19 mouse cellular contexts compared by ENCODE assay signal in genomic region chr10:128275374-128275773, GRCm38 (mm10). TPM values are rescaled to one million over a fixed set of nuclear protein-coding genes. Genes with fewer than 3 reads are reported as not detected.
"Had no signal": no experiment of that assay in that cellular context is flagged by ENCODE, and none has a peak within 500 bp of the region (broad histone marks: within the 10 kb centered on the region; RNA-seq: fewer than 3 reads in every experiment).

No protein-coding gene starts in this region.

RNA-seq across cellular contexts. Expression of gene Apof, which starts 6.9 kb away (rescaled TPM):
- polyA plus RNA-seq: embryonic facial prominence, embryonic 10.5 days; embryonic facial prominence, embryonic 11.5 days; embryonic facial prominence, embryonic 12.5 days; embryonic facial prominence, embryonic 13.5 days; embryonic facial prominence, embryonic 14.5 days; embryonic facial prominence, embryonic 15.5 days; erythroblast, embryonic 14.5 days; forebrain, embryonic 10.5 days; forebrain, embryonic 11.5 days; forebrain, embryonic 12.5 days; forebrain, embryonic 13.5 days; forebrain, embryonic 14.5 days; forebrain, embryonic 15.5 days; forebrain, embryonic 16.5 days; heart, adult 2 months had no signal

RNA-seq across cellular contexts. Expression of gene Apon, which starts 21.5 kb away (rescaled TPM):
- polyA plus RNA-seq: cortical plate, adult 2 months; forebrain, embryonic 14.5 days; forebrain, embryonic 16.5 days; forebrain, postnatal 0 days; frontal cortex, adult 2 months; gonadal fat pad, adult 2 months; heart, adult 2 months had no signal

RNA-seq across cellular contexts. Expression of gene Il23a, which starts 23.2 kb away (rescaled TPM):
- polyA plus RNA-seq: embryonic facial prominence, embryonic 10.5 days; embryonic facial prominence, embryonic 11.5 days; embryonic facial prominence, embryonic 12.5 days; erythroblast, embryonic 14.5 days; forebrain, embryonic 10.5 days; forebrain, embryonic 11.5 days; forebrain, embryonic 12.5 days; forebrain, embryonic 13.5 days; forebrain, embryonic 14.5 days; forebrain, embryonic 15.5 days; forebrain, postnatal 0 days; heart, adult 2 months had no signal
